Mouse (Mus musculus) erythroblast, embryonic 14.5 days (primary cell): ENCODE data around the gene Fam107b.

Source experiments
- GATA1 ChIP-seq: IDR thresholded peaks from 2 replicates; pipeline ENCODE4 v1.6.1; 2012; ENCODE audit warnings: low read length, inconsistent platforms, mixed read lengths
- TAL1 ChIP-seq: IDR thresholded peaks from 3 replicates; pipeline ENCODE4 v1.6.1; 2012; ENCODE audit warnings: low read length, inconsistent platforms, mixed read lengths

DNA sequence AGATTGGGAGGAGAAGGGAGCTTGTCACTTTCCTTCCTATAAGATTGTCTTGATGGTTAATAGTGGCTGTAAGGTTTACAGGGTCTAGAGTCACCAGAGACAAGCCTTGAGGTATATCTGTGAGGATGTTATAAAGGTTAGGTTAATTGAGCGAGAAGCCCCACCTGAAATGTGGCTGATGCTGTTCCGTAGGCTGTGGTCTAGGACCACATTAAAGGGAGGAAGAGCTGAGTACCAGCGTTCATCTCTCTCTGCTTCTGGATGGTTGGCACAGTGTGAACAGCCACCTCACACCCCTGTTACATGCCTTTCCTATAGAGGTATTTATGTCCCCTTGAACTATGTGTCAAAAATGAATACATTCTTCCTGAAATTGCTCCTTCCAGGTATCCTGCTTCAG lies 140.2 kb downstream of the Fam107b start:
- TF ChIP-seq GATA1, result no peak
- no peak for TF ChIP-seq TAL1
